Mouse (Mus musculus): ENCODE measurements around the gene Inf2.

Inf2 gene

DNA sequence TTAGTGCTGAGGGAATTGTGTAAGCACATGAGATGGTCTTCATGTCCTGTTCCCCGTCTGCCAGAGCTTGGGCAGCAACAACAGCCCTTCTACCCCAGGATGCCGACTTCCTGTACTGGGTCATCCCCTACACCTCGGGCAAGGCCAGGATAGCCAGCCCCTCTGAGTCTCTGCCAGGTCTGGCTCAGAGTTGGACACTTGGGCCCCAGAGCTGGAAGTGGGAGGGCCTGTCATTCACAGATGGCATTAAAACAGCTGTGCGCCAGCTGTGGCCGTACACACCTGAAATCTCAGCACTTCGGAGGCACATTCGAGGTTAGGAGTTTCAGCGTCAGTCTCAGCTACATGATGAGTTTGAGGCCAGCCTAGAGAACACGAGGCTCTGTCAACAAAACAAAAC is 7.9 kb downstream of the Inf2 start:
- DNase-seq, result no peak

DNA sequence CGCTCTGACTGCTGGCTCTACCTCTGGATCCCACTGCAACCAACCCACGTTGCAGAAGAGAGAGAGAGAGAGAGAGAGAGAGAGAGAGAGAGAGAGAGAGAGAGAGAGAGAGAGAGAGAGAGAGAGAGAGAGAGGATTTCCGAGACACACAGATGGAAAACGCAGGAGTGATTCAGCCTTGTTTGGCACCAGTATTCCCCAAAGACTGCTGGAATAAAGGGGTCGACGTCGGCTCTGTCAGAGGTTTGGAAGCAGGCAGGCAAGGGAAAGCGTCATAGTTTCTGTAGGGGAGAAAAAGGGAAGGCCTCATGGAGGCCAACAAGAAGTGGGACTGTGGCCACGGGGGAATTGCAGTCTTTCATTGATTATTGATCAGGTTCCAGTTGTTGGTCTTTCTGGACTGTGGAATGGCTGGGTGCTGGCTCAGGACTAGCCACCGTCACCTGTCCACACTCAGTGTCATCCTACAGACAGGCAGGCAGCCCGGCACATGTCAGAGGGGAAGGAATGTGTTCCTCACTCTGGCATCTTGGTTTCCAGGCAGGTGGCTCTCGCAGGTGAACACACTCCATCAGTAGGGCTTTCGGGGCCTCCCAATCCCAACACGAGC is 8.4 kb downstream of the Inf2 start:
- DNase-seq, result no peak

DNA sequence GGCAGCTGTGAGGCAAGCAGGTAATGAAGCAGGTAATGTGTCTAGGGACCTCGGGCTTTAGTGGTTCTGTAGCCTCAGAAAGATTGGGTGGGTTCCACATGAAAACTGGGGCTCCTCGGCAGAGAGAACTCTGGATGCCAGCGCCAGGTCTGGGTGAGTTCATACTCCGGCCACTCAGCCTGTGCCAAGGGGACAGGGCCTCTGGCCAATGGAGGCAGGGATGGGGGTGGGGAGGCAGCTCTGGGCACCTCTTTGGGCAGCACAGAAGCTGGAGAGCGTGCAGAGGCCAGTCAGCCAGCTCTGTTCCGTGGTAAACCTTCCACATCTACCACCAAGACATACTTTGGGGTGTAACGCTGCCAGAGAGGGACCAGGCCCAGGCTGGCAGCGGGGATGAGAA is 9.0 kb downstream of the Inf2 start:
- peak in 1 of 2 experiments; percentile 66 for DNase-seq

DNA sequence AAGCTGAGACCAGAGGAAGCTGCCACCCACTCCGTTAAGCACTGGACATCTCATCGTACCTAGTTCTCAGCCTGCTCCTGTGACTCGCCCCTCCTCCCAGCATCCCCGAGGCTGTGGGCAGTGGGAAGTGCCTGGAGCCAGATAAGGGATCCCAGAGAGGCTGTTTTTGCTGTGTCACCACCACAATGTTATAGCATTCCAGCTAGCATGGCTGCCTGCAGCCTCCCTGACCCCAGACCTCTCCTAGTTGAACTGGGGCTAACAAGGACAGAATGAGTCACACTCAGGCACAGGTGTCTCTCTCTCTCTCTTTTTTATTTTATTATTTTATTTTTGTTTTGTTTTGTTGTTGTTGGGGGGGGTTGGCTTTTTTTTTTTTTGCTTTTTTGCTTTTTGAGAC is 10.6 kb downstream of the Inf2 start:
- DNase-seq, result no peak

DNA sequence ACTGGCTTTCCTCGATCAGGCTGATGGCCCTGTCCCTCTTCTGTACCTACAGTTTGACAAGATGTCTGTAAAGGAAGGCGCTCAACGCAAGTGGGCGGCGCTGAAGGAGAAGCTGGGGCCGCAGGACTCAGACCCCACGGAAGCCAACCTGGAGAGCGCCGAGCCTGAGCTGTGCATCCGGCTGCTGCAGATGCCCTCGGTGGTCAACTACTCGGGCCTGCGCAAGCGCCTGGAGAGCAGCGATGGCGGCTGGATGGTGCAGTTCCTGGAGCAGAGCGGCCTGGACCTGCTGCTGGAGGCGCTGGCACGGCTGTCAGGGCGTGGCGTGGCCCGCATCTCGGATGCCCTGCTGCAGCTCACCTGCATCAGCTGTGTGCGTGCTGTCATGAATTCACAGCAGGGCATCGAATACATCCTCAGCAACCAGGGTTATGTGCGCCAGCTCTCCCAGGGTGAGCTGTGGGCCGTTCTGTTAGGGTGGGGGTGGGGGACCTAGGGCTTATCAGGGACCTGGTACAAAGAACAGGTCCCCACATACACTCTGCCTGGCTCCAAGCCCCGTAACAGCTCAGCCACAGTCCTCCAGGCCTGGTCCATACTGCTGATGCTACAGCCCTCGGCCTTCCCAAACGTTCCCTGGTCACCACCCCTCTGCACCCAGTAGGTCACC is 11.5 kb downstream of the Inf2 start:
- DNase-seq, result no peak

DNA sequence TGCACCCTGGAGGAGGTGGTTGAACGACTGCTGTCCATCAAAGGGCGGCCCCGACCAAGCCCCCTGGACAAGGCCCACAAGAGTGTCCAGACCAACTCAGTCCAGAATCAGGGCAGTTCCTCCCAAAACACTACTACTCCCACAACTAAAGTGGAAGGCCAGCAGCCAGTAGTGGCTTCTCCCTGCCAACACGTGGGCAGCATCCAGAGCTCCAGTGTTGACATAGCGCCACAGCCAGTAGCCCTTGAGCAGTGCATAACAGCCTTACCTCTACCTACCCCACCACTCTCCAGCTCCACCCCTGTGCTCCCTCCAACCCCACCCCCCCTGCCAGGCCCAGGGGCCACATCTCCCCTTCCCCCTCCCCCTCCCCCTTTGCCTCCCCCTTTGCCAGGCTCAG is 15.4 kb downstream of the Inf2 start:
- no peak for DNase-seq

DNA sequence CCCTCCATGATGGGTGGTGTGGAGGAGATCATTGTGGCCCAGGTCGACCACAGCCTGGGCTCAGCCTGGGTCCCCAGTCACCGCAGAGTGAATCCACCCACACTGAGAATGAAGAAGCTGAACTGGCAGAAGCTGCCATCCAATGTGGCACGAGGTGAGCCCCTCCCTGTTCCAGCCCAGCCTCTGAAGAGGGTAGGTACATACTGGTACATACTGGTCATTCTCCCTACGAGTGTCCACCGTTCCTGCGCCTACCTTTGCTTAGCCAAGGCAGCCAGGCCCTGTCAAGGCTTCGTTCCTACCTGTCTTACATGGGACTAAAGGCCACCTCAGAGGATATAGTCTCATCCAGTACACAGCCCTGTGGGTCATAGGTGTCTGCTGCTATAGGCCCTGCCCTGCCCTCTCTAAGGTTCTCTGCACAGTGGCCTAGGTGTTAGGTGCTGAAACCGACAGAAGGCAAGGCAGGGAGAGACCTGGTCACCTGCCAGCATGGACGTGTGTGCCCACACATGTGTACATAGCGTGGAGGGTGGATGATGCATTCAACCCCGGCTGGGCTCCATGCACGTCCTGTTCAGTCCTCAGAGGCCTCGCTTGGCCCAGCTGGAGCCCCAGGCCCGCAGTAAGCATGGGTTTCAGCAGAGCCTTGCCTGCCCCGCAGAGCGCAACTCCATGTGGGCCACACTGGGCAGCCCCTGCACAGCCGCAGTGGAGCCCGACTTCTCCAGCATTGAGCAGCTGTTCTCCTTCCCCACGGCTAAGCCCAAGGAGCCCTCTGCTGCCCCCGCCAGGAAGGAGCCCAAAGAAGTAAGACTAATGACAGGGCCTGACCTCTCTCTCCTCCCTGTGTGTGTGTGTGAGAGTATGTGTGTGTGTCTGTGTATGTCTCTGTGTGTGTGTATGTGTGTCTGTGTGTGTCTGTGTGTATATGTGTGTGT is 16.4 kb downstream of the Inf2 start:
- DNase-seq, result peak in 1 of 2 experiments; percentile 39

DNA sequence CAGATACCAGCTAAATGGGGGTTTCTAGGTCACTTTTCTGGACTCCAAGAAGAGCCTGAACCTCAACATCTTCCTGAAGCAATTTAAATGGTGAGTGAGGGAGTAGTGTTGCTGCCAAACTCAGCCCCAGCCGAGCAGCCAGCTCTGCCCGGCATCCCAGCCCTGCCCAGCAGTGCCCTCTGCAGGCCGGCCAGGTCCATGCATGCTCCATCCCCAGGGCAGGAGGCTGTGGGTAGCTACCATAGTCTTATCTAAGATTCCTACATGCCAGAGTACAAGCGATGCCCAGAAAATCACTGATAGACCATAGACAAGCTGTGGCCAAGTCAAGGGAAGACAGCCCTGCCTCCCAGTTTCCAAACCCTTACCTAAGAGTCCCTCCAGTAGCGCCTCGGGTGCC is 17.2 kb downstream of the Inf2 start:
- peak; percentile 84 to 89 for DNase-seq

DNA sequence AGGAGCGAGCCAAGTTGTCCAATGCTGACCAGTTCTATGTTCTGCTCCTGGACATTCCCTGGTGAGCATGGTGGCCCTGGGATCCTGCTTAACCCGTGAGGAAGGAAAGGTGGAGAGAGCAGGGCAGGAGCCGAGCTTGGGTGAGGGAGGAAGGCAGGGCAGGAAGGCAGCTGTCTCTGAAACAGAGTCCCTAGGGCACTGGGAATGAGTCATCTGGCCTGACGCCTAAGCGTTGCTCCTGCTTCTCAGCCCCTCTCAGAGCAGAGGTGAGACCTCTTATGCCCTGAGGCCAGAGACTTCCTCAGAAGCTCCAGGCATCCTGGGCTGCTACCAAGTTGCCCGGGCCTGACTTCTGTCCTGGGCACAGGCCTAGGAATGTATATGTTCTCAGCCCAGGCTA is 18.4 kb downstream of the Inf2 start:
- DNase-seq, result no peak

DNA sequence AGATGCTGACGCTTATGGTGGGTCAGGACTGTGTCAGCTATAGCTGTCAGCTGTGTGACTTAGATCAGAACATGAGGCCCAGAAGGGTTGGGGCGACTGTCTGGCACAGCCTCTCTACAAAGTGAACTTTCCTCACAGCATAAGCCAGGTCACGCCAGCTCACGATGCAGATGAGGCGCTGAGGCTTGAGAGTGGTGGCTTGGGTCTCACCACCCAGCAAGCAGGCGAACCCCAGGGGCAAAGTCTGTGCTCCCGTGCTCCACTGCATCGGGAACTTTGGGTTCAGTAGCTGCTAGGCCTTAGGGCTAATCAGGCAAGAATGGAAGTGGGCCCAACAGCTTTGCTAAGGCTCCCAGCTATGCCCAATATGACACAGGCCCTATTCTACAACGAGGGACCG is 20.4 kb downstream of the Inf2 start:
- no peak for DNase-seq

DNA sequence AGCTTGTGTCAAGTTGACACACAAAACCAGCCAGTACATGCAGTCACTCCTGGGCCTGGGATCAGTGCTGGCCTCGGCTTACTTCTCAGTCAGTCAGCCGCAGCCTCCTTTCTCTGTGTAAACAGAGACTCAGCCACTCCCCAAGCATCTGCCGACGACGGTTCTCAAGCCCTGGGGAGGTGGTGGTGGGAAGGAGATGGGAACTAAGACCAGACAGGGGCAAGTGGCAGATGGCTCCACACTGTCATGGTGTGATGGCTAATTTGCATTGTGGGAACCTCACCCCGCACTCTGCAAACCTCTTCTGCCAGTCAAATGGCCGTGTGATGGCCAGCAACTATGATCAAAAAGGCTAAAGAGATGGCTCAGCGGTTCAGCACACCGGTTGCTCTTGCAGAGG is 28.1 kb downstream of the Inf2 start:
- DNase-seq, result no peak

DNA sequence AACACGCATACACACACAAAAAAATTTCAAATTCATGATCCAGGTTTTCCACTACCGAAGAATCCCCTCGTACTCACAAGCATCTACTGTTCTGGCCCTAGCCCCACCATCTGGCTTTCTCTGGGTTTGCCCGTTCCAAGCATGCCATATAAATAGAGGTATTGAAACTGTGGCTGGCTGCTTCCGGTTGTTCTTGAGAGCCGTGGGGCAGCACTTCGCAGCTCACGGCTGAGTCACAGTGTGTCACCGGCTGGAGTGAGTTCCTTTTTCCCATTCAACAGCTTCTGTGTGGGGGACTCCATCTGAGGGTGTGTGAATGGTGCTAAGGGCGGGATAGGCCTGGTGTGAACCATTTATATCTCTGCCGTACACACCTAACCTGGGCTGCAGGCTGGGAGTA is 28.6 kb downstream of the Inf2 start:
- no peak for DNase-seq

DNA sequence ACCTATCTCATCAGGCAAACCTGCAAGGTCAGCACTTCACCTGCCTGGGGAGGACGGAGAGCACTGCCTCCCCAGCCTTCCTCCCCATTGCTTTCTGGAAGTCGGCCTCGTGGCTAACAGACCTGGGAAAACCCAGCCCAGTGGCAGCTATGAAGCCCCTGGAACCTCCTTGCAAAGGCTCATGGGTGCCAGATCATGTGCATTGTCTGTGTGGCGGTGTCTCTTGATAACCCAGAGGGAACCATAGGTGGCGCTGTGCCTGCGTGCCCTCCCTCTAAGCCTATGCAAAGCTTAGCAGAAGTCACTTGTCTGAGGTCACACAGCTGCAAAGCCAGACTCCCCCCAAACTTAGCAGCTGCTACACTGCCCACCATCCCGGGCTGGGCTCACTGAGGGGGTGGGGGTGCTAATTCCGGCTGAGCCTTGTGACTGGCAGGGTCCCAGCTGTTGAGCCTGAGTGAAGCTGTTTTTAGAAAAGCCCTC is 29.4 kb downstream of the Inf2 start:
- peak in 1 of 2 experiments; percentile 62 for DNase-seq

DNA sequence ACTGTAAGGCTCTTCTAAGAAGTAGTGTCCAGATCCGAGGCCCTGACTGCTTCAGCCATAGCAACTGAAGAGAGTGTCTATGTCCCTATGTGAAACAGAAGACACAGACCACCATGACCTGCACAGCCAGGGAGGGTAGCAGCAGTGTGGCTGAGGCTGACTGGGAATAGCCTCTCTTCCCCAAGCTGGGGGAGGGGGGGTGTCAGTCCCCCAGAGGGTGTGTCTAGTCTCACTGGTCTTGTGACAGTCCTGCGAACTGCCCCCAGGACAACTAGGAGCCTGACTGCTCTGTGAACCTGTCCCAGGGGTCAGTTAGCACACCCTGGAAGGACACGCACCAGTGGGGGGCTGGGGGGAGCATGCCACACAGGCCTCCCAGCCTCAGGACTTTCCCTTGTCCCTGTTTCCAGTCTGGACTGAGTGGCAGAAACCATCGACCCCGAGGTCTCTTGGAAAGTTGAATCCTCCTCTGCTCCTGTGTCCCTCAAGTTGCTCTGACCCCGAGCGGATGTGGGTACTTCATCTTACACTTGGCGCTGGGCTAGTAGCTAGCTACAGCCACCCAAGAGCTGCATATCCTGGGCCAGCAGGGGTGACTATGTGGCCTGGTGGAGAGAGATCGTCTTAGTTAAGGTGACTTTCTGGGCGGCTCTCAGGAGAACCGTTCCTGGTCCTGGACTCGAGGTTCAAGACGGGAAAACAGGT is 30.5 kb downstream of the Inf2 start:
- no peak for DNase-seq

DNA sequence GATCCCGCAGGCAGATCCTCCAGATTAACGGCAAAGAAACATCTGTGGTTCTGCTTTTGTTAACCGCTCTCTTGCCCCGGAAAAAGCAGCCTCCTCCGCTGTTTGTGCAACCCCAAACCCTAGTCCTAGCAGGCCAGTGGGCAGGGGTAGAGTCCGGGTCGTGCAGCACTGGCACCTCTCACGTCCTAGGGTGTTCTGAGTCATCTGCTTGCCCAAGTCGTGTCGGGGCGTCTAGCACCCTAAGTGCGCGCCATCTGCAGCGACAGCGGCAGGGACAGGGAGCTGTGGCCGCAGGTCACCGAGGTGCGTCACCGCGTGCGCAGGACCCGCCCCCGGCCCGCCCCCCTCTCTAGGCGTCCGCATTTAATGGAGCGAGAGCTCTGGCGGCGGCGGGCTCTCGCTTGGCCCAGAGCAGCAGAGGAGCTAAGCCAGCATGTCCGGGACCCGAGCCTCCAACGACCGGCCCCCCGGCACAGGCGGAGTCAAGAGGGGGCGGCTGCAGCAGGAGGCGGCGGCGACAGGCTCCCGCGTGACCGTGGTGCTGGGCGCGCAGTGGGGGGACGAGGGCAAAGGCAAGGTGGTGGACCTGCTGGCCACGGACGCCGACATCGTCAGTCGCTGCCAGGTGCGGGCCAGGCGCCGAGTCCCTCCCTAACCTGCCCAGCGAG is 31.2 kb downstream of the Inf2 start, which contains the start of gene Adssl1:
Adssl1 (plus strand) TSS at position 360 of the 668 bp plus-strand sequence.
- peak; percentile 50 to 71 for DNase-seq

DNA sequence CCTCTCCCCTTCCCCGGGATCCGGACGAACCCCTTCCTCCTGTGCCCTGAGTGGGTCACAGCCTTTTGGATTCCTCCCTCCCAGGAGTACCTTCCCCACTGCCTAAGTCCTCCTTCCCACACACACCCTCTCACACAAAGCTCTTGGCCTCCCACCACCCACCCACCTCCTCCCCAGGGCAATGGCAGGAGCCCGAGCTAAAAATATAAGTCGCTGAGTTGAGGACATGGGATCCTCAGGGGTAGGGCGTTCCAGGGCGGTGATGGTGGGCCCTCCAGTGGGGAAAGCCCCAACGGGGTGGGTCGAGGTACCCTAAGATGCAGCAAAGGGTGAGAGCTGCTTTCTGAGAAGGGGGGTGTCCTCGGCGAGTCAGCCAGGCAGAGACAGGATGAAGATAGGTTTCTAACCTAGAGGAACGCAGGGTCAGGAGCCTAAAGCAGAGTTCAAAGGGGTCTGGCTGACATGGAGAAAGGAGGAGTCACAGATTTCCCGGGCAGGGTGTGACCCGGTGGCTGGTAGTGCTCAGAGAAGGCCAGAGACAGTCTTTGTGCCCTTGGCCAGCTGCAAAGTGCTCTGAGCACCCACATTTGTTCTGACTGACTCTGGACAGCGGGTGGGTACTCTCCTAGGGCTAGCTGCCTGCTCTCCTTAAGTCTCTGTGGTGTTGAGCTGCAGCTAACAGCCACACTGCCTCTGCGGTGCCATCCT is 31.9 kb downstream of the Inf2 start:
- DNase-seq, result no peak

DNA sequence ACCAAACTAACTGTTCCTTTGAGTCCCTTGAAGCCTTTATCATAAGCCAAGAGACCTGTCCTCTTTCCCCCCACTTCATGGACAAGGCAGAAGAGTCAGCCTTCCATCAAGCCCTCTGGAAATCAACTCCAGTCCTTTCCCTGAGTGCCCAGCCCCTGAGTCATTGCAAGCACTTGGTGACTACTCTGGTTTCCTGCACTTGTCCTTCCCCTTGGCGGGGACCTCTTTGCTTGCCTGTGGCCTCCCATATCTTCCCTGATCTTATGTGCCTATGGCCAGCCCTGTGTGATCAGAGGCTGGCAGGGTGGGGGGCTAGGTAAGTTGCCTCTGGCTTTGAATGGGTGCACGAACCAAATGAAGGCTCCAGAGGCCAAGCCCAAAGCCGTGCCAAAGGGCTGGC is 33.3 kb downstream of the Inf2 start:
- no peak for DNase-seq

DNA sequence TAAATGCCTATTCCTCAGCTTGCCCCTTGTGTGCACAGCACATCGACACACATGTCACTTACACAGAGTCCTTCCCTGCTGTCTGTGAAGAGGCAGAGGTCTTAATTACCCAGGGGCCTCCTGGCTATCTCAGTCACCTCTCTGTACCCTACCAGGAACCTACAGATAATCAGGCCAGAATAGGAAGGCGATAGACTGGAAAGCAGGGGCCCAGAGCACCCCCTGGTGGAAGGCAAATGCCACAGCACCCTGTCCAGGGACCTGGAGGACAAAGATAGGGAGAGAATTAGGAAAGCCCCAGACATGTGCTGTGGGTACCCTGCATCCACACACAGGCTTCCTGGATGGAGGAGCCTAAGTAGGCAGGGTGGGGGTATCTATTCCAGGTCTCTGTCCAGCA is 35.2 kb downstream of the Inf2 start:
- peak; percentile 69 to 81 for DNase-seq

DNA sequence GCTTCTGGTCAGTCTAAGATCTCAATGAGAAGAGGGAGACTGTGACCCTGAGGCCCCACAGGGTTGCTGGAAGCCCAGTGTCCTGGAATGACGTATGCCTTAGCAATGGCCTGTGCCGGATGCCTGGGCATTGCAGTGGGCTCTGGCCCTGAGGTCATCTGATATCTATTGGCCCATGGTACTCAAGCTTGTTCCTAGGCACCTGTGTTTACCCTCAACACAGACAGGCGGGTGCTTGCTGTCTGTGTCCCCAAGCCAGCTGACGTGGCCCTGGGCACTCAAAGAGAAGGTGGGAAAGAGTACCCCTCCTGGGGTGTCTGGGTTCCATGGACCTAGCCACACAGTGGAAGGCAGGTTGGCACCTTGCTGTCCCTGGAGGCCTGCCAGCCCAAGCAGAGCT is 37.1 kb downstream of the Inf2 start:
- DNase-seq, result no peak

DNA sequence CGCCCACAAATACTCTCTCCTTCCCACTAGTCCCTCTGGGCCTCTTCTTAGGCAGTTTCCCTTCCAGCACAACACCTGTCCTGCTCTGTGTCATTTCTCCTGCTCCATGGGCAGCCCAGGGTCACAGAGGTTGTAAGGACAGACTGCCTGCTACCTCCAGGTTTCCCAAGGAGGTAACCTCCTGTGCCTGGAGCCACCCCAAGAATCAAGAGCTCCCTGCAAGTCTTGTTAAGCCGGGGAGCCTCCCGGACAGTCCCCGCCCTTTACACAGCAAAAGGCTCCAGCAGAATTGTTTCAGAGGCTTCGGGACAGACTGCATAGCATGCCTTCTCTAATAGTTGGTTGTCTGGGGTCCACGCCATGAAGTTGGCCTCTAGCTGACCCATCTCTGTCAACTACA is 37.9 kb downstream of the Inf2 start:
- DNase-seq, result no peak

DNA sequence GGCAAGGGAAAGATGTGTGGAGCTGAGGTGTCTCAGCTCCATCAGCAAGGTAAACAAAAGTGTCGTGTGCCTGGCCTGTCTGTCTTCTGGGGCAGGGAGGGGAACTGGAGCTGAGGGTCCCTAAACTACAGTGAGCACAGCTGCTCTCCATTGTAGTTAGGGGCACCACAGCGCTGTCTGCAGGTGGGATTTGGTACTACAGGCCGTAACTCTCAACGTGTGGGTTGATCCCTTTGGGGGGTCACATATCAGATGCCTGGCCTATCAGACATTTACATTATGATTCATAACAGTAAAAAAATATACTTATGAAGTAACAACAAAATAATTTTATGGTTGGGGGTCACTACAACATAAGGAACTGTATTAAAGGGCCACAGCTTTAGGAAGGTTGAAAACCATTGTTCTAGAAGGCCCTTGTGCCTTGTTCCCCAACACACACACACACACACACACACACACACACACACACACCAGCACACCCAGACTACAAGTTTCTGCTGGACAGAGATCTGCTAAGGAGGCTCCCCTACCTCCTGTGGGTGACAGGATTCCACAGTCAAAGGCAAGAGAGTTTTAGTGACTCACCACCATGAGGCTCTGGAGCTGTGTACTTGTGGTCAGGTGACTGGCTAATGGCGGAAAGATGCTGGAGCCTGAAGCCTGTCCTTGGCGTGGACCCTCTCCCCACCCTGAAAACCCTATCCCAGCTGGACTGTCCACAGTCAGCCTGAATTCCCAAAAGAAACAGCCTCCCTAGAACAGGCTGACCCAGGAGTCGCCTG is 38.7 kb downstream of the Inf2 start:
- no peak for DNase-seq

Measured in cerebellum, postnatal 25 days (tissue).